Mouse (Mus musculus) thymus, postnatal 25 days (tissue): ENCODE measurements around the gene Anxa2.
A peak's percentile ranks its signal among the peaks of the same experiment; 100 is the strongest.

Source experiments
- DNase-seq: peaks from one replicate; pipeline ENCODE4 v3.0.0; 2022

Anxa2 gene

GRCm38 (mm10) chr9:69453066-69453900 is at the start of gene Anxa2:
TSS of gene Anxa2 (plus strand) at chr9:69453620.
- DNase-seq = peak; percentile 68

GRCm38 (mm10) chr9:69404671-69405070 is 48.7 kb upstream of the Anxa2 start:
- no peak for DNase-seq

GRCm38 (mm10) chr9:69419476-69419875 is 33.9 kb upstream of the Anxa2 start:
- DNase-seq = peak; percentile 21

- DNase-seq = no peak
Measured at GRCm38 (mm10) chr9:69430531-69430930, 22.9 kb upstream of the Anxa2 start.

GRCm38 (mm10) chr9:69431863-69432555 is 21.4 kb upstream of the Anxa2 start:
- no peak for DNase-seq

- no peak for DNase-seq
Measured at GRCm38 (mm10) chr9:69435194-69435593, 18.2 kb upstream of the Anxa2 start.

- no peak for DNase-seq
Measured at GRCm38 (mm10) chr9:69435662-69436061, 17.8 kb upstream of the Anxa2 start.

GRCm38 (mm10) chr9:69439805-69440357 is 13.5 kb upstream of the Anxa2 start:
- DNase-seq = peak; percentile 28

GRCm38 (mm10) chr9:69442471-69443038 is 10.9 kb upstream of the Anxa2 start:
- no peak for DNase-seq

GRCm38 (mm10) chr9:69443203-69443602 is 10.2 kb upstream of the Anxa2 start:
- DNase-seq = no peak

GRCm38 (mm10) chr9:69448801-69449200 is 4.6 kb upstream of the Anxa2 start:
- no peak for DNase-seq

- DNase-seq = no peak
Measured at GRCm38 (mm10) chr9:69450636-69451035, 2.8 kb upstream of the Anxa2 start.

- no peak for DNase-seq
Measured at GRCm38 (mm10) chr9:69451886-69452810, 1.3 kb upstream of the Anxa2 start.

GRCm38 (mm10) chr9:69453901-69454666 is 664 bp downstream of the Anxa2 start:
- DNase-seq = peak; percentile 59

GRCm38 (mm10) chr9:69454691-69455090 is 1.3 kb downstream of the Anxa2 start:
- no peak for DNase-seq

GRCm38 (mm10) chr9:69455391-69455790 is 2.0 kb downstream of the Anxa2 start:
- DNase-seq = peak; percentile 49

- no peak for DNase-seq
Measured at GRCm38 (mm10) chr9:69456406-69457075, 3.1 kb downstream of the Anxa2 start.

- DNase-seq = no peak
Measured at GRCm38 (mm10) chr9:69457143-69457542, 3.7 kb downstream of the Anxa2 start.

- DNase-seq = no peak
Measured at GRCm38 (mm10) chr9:69457747-69458625, 4.6 kb downstream of the Anxa2 start.

GRCm38 (mm10) chr9:69458982-69459381 is 5.6 kb downstream of the Anxa2 start:
- DNase-seq = peak; percentile 50
